Mouse (Mus musculus) E14TG2a.4 (cell line): ENCODE measurements around the gene Foxp1.

Source experiments
- CTCF ChIP-seq: conservative IDR thresholded peaks from 2 replicates; pipeline ENCODE4 v1.5.1; 2014; ENCODE audit warnings: low read length
- NANOG ChIP-seq: IDR thresholded peaks from 2 replicates; pipeline ENCODE4 v1.6.1; 2014; ENCODE audit warnings: borderline replicate concordance, low read length, mixed read lengths
- POU5F1 ChIP-seq: IDR thresholded peaks from 2 replicates; pipeline ENCODE4 v1.6.1; 2014; ENCODE audit warnings: low read length, borderline replicate concordance

DNA sequence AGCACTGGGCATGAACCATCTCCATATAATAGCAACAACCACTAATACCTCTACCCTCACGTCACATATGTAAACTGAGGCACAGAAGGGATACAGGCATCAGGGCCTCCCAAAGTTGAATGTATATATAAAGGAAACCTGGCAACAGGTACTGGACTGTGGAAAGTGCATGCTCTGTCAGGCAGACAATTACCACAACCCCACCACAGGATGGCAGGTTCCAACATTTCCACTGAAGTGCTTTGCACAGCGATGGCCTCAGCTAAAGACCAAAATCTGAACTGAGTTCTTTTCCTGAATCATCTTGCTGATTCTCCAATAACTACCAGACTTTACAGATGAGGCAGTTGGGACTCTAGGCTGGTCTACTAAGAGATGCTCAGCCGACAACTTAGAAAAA lies 217.3 kb downstream of the Foxp1 start:
- TF ChIP-seq CTCF = no peak
- no peak for TF ChIP-seq POU5F1
- no peak for TF ChIP-seq NANOG
